Mouse (Mus musculus): Measurements from ENCODE around the gene Sult2a3. TPM values are rescaled to one million over a fixed set of nuclear protein-coding genes. Genes with fewer than 3 reads are reported as not detected.
A peak's percentile ranks its signal among the peaks of the same experiment; 100 is the strongest.
"Not testable (repeated sequence)": the region's sequence is repeated elsewhere in the genome, so short reads cannot be mapped to it uniquely, and the experiment has no call there.

Gene Sult2a3
- not detected in 2 replicates for polyA plus RNA-seq (2011; ENCODE audit: insufficient read depth, insufficient read length, low read depth, missing spikeins)

DNA sequence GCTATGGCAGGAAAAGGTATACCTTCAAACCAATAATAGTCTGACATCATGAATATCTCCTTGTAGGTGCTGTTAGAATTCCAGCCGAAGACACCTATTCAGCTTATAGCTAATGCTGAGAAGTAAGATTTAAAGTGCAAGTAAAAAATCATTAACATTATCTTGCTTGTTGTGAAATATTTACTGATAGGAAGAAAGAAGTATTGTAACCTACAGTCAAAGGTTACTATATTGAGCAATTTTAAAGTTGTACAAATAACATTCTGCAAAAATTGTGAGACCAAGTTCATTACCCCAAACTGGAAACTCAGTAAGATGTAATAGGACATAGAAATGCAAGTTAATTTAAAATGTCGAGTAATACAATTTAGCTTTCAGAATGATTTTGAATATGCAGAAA, at the start of gene Sult2a3:
Sult2a3 (minus strand) TSS at position 101 of the 400 bp plus-strand sequence.
- no peak for TF ChIP-seq EP300 (IDR thresholded peaks at IDR 0.05; ENCODE audit: insufficient read depth, low read depth, low read length)
- TF ChIP-seq CTCF (IDR thresholded peaks at IDR 0.05; ENCODE audit: low read depth, low read length), result no peak
- no peak for TF ChIP-seq POLR2A (IDR thresholded peaks at IDR 0.05; ENCODE audit: insufficient read depth, low read length)
- no peak within 1 kb of the TSS for H3K27ac ChIP-seq (ENCODE audit: insufficient read depth, low read length)
- H3K36me3 ChIP-seq (ENCODE audit: control insufficient read depth, insufficient read depth, low read length, poor library complexity, severe bottlenecking), result peaks cover 2% of the 10 kb centered on the region; the same call in 1 of the 2 replicates
- no peak within 1 kb of the TSS for H3K9ac ChIP-seq (ENCODE audit: low read depth, poor library complexity, severe bottlenecking)
- peaks cover 23% of the 10 kb centered on the region for H3K9me3 ChIP-seq (replicated peaks; ENCODE audit: control insufficient read depth, insufficient read depth, low read length, poor library complexity, severe bottlenecking)
- peaks cover 2% of the 10 kb centered on the region for H3K4me1 ChIP-seq (ENCODE audit: control insufficient read depth, insufficient read depth, low read length)
- no peaks in the 10 kb centered on the region for H3K27me3 ChIP-seq (ENCODE audit: control insufficient read depth, insufficient read depth, low read length, poor library complexity, severe bottlenecking)
- no peak within 1 kb of the TSS for H3K4me3 ChIP-seq (ENCODE audit: low read depth, low read length)

DNA sequence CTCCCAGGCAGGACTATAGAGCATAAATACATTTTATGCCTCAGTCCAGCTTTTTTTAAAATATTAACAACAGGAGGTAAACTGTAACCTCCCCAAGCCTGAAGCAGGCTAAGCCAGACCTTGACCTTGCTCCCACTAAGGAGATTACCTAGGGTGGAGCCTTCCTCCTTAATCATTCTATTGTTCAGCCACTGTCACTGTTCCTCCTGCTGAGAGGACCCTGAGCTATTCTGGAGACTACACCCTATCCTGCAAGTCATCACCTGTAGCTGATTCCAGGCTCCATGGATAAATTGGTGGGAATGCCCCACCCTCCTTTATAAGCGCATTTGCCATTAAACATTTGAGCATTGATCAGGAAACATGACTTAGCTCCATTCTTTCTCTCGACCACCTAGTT, 2.4 kb downstream of the Sult2a3 start:
- TF ChIP-seq CTCF (IDR thresholded peaks at IDR 0.05; ENCODE audit: low read depth, low read length) (no peak), EP300 (IDR thresholded peaks at IDR 0.05; ENCODE audit: insufficient read depth, low read depth, low read length) (peak; percentile 88)
- Histone ChIP-seq H3K4me3 (ENCODE audit: low read depth, low read length) (no peak overlapping the region), H3K4me1 (ENCODE audit: control insufficient read depth, insufficient read depth, low read length) (peaks cover 2% of the 10 kb centered on the region), H3K9ac (ENCODE audit: low read depth, poor library complexity, severe bottlenecking) (no peak overlapping the region), H3K9me3 (replicated peaks; ENCODE audit: control insufficient read depth, insufficient read depth, low read length, poor library complexity, severe bottlenecking) (peaks cover 24% of the 10 kb centered on the region), H3K27ac (ENCODE audit: insufficient read depth, low read length) (peak overlapping the region; percentile 99), H3K36me3 (ENCODE audit: control insufficient read depth, insufficient read depth, low read length, poor library complexity, severe bottlenecking) (peaks cover 2% of the 10 kb centered on the region; the same call in 1 of the 2 replicates), H3K27me3 (ENCODE audit: control insufficient read depth, insufficient read depth, low read length, poor library complexity, severe bottlenecking) (no peaks in the 10 kb centered on the region)

DNA sequence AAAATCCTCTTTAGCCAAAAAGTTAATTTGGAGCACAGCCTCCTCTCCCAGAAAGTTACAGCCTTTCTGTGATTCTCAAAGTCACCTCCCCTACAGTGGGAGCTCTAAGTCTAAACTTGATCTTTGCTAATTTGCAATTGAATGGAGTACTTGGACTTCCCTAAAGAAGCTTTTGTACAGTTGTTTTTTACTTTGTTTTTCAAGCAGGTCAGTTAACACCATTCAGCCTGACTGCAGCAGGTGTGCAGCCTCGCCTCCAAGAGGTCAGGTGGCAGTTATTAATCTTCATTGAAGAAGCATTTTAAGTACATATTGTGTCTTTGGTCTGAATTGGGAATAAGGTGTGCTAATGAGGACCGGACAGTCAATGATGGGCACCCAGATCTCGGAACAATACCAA, 3.0 kb downstream of the Sult2a3 start:
- peaks cover 24% of the 10 kb centered on the region for H3K9me3 ChIP-seq (replicated peaks; ENCODE audit: control insufficient read depth, insufficient read depth, low read length, poor library complexity, severe bottlenecking)
- H3K27me3 ChIP-seq (ENCODE audit: control insufficient read depth, insufficient read depth, low read length, poor library complexity, severe bottlenecking); H3K36me3 ChIP-seq (ENCODE audit: control insufficient read depth, insufficient read depth, low read length, poor library complexity, severe bottlenecking); H3K9ac ChIP-seq (ENCODE audit: low read depth, poor library complexity, severe bottlenecking); H3K4me3 ChIP-seq (ENCODE audit: low read depth, low read length); H3K4me1 ChIP-seq (ENCODE audit: control insufficient read depth, insufficient read depth, low read length): not testable (repeated sequence)
- peak; percentile 90 for TF ChIP-seq EP300 (IDR thresholded peaks at IDR 0.05; ENCODE audit: insufficient read depth, low read depth, low read length)
- H3K27ac ChIP-seq (ENCODE audit: insufficient read depth, low read length), result peak overlapping the region; percentile 99

DNA sequence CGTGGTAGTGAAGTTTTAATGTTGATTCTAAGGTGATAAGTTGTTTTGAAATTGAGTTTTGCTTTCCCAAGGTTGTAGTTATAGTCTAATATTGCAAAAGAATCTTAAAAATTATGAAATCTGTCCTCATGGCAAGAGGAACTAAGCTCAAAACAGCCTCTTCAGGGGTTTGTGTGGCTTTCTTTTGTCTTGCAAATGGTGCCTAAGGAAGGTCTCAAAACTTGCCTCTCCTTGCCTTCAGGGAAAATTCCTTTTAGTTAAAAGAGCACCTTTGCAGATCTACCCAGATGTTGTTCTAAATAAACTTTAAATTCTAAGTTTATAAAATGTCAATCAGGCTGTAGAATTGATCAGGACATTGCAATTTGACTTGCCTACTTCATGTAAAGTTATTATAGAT, 6.1 kb downstream of the Sult2a3 start:
- Histone ChIP-seq H3K36me3 (ENCODE audit: control insufficient read depth, insufficient read depth, low read length, poor library complexity, severe bottlenecking) (peaks cover 2% of the 10 kb centered on the region; the same call in 1 of the 2 replicates), H3K27ac (ENCODE audit: insufficient read depth, low read length) (no peak overlapping the region), H3K27me3 (ENCODE audit: control insufficient read depth, insufficient read depth, low read length, poor library complexity, severe bottlenecking) (no peaks in the 10 kb centered on the region), H3K9me3 (replicated peaks; ENCODE audit: control insufficient read depth, insufficient read depth, low read length, poor library complexity, severe bottlenecking) (peaks cover 23% of the 10 kb centered on the region), H3K4me1 (ENCODE audit: control insufficient read depth, insufficient read depth, low read length) (peaks cover 2% of the 10 kb centered on the region), H3K9ac (ENCODE audit: low read depth, poor library complexity, severe bottlenecking) (no peak overlapping the region), H3K4me3 (ENCODE audit: low read depth, low read length) (no peak overlapping the region)
- TF ChIP-seq POLR2A (IDR thresholded peaks at IDR 0.05; ENCODE audit: insufficient read depth, low read length) (no peak), CTCF (IDR thresholded peaks at IDR 0.05; ENCODE audit: low read depth, low read length) (no peak), EP300 (IDR thresholded peaks at IDR 0.05; ENCODE audit: insufficient read depth, low read depth, low read length) (no peak)

DNA sequence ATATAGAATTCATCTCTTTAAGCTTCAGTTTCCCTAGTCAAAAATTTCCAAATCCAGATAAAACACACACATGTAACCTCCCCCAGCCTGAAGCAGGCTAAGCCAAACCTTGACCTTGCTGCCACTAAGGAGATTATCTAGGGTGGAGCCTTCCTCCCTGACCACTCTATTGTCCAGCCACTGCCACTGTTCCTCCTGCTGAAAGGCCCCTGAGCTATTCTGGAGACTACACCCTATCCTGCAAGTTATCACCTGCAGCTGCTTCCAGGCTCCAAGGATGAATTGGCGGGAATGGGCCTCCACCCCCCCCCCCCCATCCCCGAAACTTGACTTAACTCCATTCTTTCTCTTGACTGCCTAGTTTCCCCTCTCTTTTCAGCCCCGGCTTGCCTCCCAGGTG, 8.4 kb downstream of the Sult2a3 start:
- Histone ChIP-seq H3K27ac (ENCODE audit: insufficient read depth, low read length) (peak overlapping the region; percentile 94), H3K9ac (ENCODE audit: low read depth, poor library complexity, severe bottlenecking) (peak overlapping the region; percentile 90), H3K9me3 (replicated peaks; ENCODE audit: control insufficient read depth, insufficient read depth, low read length, poor library complexity, severe bottlenecking) (peaks cover 12% of the 10 kb centered on the region), H3K4me3 (ENCODE audit: low read depth, low read length) (peak overlapping the region; percentile 77)
- TF ChIP-seq EP300 (IDR thresholded peaks at IDR 0.05; ENCODE audit: insufficient read depth, low read depth, low read length), result peak; percentile 90
- not testable (repeated sequence) for H3K4me1 ChIP-seq (ENCODE audit: control insufficient read depth, insufficient read depth, low read length); H3K27me3 ChIP-seq (ENCODE audit: control insufficient read depth, insufficient read depth, low read length, poor library complexity, severe bottlenecking); H3K36me3 ChIP-seq (ENCODE audit: control insufficient read depth, insufficient read depth, low read length, poor library complexity, severe bottlenecking)

GRCm38 (mm10) chr7:14047821-14048220, 75.0 kb downstream of the Sult2a3 start:
- H3K9ac ChIP-seq (ENCODE audit: low read depth, poor library complexity, severe bottlenecking); H3K27ac ChIP-seq (ENCODE audit: insufficient read depth, low read length); H3K9me3 ChIP-seq (replicated peaks; ENCODE audit: control insufficient read depth, insufficient read depth, low read length, poor library complexity, severe bottlenecking); H3K36me3 ChIP-seq (ENCODE audit: control insufficient read depth, insufficient read depth, low read length, poor library complexity, severe bottlenecking); H3K4me3 ChIP-seq (ENCODE audit: low read depth, low read length); H3K4me1 ChIP-seq (ENCODE audit: control insufficient read depth, insufficient read depth, low read length); H3K27me3 ChIP-seq (ENCODE audit: control insufficient read depth, insufficient read depth, low read length, poor library complexity, severe bottlenecking): not testable (repeated sequence)

DNA sequence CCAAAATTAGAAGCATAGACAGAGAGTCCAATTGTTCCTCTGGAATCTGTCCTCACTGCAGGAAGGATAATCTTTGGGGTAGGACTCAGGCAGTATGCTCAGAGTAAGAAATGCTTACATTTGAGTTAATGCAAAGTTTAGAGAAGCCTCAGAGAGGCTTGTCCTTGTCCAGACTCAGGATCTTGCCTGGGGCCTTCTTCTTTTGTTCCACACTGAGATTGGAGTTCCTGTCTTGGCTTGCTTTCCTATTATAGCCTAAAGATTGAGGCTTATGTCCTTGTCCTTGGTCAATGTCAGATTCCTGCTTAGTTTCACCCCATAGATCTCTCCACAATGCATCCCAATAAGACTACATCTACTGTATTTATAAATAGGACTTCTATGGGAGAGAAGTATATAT, 92.0 kb downstream of the Sult2a3 start:
- not testable (repeated sequence) for H3K27me3 ChIP-seq (ENCODE audit: control insufficient read depth, insufficient read depth, low read length, poor library complexity, severe bottlenecking); H3K4me3 ChIP-seq (ENCODE audit: low read depth, low read length); H3K36me3 ChIP-seq (ENCODE audit: control insufficient read depth, insufficient read depth, low read length, poor library complexity, severe bottlenecking); H3K27ac ChIP-seq (ENCODE audit: insufficient read depth, low read length); H3K9ac ChIP-seq (ENCODE audit: low read depth, poor library complexity, severe bottlenecking); H3K9me3 ChIP-seq (replicated peaks; ENCODE audit: control insufficient read depth, insufficient read depth, low read length, poor library complexity, severe bottlenecking); H3K4me1 ChIP-seq (ENCODE audit: control insufficient read depth, insufficient read depth, low read length)

Other genes starting within 250 kb of the Sult2a3 start
- gene Sult2a4, start 133.4 kb downstream of the Sult2a3 start, polyA plus RNA-seq (2011; ENCODE audit: insufficient read depth, insufficient read length, low read depth, missing spikeins), result not detected in 2 replicates
- gene Sult2a6, start 131.8 kb upstream of the Sult2a3 start, polyA plus RNA-seq (2011; ENCODE audit: insufficient read depth, insufficient read length, low read depth, missing spikeins), result not detected in 2 replicates
- not detected in 2 replicates for gene Obox8, start 210.5 kb upstream of the Sult2a3 start, polyA plus RNA-seq (2011; ENCODE audit: insufficient read depth, insufficient read length, low read depth, missing spikeins)

All from ES-Bruce4 (cell line).